Mouse (Mus musculus): ENCODE measurements at regions not wholly inside any gene's neighbourhood (a gene's known extent, or its start where the extent isn't known, plus 50 kb on each side); places are given as distances from the start of the nearest gene placed in this dataset.
"Not testable (repeated sequence)": the region's sequence is repeated elsewhere in the genome, so short reads cannot be mapped to it uniquely, and the experiment has no call there.

DNA sequence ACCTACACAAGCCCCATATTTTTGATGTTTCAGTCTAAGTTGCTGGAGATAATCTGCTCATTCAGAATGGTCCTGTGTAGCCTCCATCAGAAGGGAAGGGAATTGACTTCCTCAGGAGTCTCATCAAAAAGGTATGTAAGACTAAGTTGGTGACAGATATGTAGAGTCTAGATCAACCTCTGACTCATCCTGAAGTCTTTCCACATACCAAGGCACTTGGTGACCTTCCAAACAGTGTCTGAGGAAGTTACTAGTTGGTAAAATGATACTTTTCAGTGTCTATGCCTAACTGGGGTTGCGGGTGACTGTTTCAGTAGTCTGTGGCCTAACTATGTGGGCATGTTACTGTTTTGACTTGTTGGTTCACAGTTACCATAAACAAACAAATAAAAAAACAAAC is 133.0 kb upstream of the Plcb4 start:
- DNase-seq (ENCODE audit: low spot score): no peak

DNA sequence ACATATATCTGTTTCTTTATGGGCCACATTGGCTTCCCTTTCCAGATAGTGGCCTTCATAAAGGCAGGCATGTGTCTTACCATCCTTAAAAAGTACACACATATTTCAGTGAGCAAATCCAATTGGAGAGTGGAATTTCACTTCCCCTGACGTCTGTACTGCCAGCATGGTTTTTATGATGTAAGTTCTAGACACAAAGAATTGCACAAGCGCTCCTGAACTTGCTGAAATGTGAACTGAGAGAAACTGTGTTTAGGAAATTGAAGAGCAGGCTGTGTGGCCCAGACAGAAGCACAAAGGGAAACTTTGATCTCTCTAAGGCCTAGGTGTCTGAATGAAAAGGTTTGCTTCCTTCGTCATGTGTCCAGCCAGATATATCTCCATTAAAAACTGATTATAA is 129.2 kb upstream of the Plcb4 start:
- no peak for DNase-seq (ENCODE audit: low spot score)

DNA sequence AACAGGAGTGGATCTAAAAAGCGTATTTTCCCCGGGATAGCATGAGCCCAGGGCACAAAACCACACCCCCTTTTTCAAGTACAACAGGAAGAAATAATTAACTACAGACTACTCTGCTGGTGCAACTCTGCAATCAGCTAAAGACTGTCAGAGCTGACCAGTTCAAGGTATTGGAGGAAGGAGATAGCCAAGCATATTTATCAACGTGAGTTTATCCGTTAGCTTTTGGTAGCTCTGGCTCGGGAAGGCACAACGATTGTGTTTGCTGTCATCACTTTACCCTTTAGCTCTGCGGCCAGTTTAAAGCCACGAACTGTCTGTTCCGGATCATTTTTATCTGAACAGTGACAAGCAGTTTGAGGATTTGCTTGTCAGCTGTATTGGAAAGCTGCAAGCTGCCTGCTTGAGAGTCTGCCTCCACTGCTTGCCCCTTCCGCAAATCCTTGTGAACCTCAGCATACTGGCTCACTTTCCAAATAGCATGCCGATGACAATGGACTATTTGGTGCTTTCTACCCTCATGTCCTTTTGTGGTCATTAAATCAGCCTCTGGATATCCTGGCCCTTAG is 122.4 kb upstream of the Plcb4 start:
- peak; percentile 4 for DNase-seq (ENCODE audit: low spot score)

DNA sequence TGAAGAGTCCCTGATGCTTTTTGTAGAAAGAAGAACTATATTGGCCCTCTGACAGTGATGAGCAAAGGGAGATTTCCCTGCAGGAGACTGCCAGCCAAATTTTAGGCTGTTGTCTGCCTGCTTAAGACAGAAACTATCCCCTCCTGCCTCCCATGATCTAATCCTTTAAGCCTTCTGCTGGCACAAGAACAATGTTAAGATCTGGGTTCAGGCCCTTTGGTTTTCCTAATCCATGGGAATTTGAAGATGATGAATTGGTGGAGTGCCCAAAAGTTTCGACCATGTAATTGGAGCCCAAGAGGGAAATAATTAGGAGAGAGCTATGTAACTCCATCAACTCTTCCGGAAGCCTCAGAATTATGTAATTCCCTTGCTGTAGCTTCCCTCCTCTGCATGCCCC is 120.8 kb upstream of the Plcb4 start:
- DNase-seq (ENCODE audit: low spot score): no peak

DNA sequence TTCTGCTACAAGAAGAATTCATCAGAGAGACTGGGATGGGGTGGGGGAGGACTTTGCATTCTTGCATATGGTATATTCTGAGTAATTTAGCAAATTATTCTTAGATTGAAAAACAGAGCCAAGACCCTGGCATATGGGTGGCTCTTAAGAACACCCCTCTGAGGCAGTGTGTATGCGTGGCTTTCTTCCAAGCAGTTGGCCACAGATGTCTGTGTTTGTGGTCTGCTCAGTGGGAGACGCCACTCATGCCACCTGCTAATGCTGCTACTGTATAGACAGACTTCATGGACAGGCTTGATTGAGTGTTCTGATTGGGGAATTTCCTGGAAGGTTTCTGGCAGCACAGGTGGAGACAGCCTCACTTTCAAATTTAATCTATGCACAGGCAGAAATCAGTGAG is 117.8 kb upstream of the Plcb4 start:
- DNase-seq (ENCODE audit: low spot score): no peak

DNA sequence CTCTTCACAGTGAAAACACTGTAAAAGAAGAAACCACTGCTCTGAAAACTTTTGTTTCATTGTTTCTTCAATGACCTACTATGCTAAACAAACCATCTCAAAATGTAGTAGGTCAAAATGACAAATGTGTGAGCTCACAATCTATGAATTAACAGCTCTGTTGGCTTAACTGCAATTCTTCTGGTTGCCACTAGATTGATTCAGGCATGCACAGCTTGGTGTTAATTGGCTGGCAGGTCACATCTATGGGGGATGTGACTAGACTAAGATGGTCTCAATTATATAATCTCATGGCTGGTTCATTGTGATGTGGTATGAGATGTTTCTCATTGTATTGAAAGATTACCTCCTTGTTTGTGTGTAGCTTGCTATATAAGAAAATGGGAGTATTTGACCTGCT is 116.9 kb upstream of the Plcb4 start:
- DNase-seq (ENCODE audit: low spot score): no peak

DNA sequence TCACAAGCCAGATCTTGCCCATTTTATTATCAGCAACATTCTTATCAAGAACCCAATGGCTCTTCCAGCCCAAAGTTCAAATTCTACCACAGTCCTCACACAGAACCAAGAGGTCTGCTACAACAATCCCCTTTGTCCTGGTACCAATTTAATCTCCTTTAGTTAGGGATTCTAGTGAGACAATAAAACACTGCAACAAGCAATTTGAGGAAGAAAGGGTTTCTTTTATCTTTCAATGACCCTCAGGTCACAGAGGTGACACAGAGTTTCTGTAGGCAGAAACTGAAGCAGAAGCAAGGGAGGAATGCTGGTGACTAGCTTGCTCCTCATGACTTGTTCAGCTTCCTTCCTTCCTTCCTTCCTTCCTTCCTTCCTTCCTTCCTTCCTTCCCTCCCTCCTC is 113.9 kb upstream of the Plcb4 start:
- DNase-seq (ENCODE audit: low spot score): no peak

DNA sequence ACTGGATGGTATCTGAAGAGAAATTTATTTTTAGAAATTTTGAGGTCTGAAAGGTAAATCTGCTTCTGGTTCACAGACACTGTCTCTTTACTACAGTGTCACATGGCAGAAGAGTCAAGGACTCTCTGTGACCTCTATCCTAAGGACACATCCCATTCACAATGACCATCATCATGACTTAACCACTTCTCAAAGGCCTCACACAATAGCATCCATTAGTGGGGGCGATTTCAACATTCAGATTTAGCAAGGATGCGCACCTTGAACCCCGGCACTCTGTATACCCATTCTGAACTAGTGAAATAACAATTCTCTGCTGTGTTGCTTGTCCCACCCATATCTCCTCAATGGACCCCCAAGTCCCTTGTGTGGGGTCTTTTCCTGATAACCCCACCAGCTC is 110.8 kb upstream of the Plcb4 start:
- no peak for DNase-seq (ENCODE audit: low spot score)

DNA sequence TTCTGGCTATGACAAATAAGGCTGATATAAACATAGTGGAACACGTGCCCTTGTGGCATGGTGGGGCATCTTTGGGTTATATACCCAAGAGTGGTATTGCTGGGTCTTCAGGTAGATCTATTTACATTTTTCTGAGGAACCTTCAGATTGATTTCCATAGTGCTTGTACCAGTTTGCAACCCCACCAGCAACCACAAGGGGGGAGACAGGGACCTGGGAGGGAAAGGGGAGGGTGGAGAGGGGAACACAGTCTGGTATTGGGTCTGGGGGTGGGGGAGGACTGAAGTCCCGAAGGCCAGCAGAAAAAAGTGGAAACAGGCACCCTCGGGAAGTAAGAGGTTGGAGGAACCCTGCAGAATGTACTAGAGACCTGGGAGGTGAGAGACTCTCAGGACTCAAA is 105.8 kb upstream of the Plcb4 start:
- DNase-seq (ENCODE audit: low spot score): no peak

DNA sequence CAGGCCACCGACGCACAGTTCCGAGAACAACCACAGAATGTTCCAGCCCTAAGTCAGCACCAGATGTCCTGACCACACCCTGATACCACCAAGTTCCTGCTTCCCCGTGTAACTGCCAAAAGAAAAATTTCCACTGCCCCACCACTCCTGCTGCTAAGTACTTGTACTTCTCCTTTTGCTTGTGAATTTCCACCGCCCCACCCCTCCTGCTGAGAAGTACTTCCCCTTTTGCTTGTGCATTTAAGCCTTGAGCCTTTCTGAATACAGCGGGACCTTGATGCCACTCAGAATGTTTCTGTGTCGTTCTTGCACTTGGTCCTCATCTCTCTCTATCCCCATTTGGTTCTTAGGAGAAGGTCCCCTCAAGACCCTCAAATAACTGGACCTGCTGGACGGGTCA is 100.8 kb upstream of the Plcb4 start:
- not testable (repeated sequence) for DNase-seq (ENCODE audit: low spot score)

DNA sequence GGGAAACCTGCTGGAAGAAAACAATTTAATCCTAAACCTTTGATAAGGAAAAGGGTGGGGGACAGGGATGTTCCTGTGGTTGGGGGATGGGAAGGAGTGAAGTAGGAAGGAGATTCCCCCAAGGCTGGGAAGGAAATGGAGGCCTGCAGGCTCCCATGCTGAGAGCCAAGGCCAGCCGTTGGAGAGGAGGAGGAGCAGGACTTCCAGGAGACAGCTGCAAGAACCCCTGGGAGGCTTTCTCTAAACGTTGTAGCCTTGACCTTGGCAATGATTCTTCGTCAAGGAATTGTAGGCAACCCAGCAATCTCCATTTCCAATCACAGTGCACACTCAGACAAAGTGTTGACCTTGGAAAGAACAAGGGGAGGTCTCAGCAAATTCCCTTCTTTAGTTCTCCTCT is 99.5 kb upstream of the Plcb4 start:
- peak; percentile 69 for DNase-seq (ENCODE audit: low spot score)

DNA sequence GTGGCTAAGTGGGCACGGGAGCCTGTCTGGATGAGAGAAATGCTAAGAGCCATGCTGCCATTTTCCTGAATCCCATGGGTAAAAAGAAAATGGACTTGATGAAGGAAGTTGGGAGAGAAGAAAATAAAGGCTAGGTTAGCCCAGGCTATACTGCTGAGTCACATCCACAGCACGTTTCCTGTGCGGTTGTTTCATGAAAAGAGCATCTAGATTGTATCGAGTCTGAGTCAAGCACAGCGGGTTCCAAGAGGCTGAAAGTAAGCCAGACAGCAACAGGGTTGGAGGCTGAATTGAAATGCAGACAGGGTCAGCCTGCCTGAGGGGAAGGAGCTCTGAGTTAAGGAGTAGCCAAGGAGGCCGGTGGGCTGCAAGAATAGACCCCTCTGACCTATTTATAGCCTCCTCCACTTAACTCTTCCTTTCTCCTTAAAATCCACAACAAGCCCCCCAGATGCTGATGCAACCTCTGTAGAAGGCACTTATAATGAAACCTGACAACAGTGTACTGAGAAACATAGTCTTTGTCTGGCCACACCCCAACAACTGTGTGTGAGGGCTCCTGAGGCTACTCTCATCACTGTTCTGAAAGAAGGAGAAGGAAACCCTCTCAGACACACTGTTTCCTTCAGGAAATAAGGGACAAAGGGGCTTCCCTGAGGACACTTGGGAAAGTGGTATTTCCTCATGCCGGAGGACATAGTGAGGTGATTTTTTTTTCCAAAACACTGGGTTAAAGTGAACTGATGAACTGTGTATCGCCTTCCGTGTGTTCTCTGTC is 98.7 kb upstream of the Plcb4 start:
- peak; percentile 25 for DNase-seq (ENCODE audit: low spot score)

DNA sequence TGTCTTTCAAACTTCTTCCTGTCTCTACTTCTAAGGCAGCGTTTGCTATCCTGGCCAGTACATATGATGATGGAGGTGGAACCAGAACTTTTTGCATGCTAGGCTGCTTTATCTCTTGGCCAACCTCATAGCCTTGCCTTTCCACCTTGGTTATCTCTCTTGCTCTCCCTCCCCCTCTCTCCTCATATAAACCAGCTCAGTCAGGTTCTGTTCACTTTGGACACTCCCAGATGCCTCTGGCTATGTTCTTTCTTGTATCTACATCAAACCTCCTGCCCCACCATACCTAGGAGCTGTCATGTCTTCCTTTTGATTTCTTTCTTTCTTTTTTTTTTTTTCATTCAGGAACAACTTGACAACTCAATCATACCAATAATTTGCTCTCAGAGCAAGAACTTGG is 98.0 kb upstream of the Plcb4 start:
- DNase-seq (ENCODE audit: low spot score): no peak

DNA sequence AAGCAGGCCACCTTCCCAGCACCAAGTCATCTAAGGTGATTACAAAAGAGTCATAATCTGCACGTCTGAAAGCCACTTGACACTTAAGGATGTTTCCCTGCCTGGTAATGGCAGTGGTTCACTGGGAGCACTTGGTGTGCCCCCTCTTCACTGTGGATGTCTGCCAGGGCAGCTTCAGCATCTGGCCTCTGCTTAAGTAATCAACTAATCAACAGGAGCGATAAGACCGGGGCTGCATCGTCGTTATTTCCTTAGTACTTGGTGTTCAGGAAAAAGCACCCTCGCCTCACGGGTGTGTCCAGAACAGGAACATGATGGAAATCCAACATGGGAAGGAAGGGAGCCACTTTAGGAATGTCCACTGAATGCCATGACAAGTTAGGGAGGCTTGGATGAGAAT is 97.1 kb upstream of the Plcb4 start:
- no peak for DNase-seq (ENCODE audit: low spot score)

DNA sequence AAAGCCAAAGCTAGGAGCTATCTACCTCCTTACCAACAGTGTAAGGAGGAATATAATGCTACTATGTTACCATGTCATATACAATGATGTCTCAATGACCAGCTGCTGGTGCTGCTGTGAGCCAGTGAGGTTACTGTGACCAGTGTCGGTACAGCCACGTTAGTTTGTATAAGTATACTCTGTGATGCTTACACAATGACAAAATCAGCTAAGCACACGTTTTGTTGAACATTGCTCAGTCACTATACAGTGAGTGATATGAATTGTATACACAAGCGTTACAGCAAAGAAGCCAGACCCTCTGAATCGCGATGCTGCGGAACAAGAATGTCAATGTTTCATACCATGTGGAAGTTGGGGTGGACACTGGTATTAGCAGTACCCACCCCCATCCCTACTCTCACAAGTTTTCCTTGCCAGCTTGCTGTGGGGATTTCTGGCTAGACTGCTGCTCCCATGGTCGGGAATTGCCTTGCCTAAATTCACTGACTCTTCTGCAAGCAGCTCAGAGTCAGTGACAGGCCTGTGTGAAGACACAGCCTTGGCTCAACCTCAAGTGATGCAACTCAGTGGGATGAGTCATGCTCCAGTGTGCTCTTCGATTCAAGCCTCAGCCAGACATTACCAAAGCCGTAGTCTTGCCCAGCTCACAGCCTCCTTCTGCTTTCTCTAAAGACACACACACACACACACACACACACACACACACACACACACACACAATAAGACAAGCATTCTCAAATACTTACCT is 96.5 kb upstream of the Plcb4 start:
- DNase-seq (ENCODE audit: low spot score): no peak

DNA sequence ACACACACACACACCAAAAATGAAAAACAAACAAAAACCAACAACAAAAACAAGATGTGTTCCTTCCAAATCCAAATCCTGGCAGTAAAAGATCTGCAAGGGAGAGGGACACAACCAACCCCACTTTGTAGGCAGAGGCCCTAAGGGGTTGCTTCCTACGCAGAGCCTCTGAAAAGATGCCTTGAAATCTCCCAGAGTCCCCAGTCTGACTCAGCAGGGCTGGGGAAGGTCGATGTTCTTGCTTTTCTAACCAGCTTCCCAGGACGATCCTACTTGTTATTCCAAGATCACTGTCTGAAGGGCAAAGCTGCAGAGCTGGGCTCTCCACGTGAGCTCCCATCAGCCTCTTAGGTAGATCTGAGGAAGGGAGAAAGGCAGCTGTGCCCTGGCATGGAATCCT is 94.6 kb upstream of the Plcb4 start:
- no peak for DNase-seq (ENCODE audit: low spot score)

DNA sequence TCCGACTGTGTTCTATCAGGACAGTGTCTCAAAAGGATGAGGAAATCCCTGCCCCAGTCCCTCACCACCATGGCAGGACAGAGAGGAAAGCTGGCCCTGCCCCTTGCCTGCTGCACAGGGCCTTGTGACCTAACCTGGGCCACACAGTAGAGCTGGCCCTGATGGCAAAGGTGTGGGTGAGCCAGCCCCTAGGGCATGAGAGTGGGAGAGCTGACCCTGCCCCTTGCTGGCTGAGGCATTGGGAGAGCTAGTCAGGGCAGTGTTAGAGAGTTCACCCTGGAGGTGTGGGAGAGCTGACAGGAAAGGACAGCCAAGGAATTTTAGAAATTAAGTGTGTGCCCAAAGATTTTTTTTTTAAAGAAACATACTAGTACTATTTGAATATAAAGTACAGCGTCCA is 90.5 kb upstream of the Plcb4 start:
- DNase-seq (ENCODE audit: low spot score): no peak

DNA sequence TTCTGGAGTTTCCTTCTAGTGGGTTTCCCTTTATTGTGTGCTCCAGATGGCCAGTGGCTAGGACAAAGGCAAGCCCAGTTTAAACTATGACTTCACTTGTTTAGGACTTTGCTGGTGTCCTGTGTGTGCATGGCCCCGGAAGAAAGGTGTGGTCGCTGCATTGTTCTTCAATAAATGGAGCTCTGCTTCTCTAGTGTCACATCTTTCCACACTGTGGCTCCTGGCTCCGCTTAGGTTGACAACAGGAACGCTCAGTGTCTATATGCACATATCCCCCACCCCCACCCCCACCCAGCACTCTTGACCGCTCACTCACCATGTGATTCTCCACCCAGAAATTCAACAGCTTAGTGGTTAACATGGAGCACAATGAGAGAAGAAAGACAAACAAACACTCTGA is 87.2 kb upstream of the Plcb4 start:
- DNase-seq (ENCODE audit: low spot score): no peak

DNA sequence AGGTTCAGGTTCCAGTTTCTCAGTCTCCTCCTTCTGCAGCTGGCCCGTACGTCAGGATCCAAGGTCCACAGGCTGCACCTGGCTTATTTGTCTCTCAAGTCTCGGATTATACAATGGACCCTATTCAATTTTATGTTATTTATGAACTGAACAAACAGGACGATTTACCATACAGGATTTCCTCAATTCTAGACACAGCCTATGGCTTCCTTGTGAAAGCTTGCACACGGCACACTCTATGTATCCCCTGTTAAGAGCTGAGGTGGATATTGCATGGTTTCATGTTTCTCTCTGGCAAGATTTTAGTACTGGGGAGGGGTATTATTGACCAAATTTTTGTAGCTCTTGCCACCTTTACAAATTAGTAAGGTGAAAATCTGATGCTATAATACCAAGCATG is 81.6 kb upstream of the Plcb4 start:
- no peak for DNase-seq (ENCODE audit: low spot score)

DNA sequence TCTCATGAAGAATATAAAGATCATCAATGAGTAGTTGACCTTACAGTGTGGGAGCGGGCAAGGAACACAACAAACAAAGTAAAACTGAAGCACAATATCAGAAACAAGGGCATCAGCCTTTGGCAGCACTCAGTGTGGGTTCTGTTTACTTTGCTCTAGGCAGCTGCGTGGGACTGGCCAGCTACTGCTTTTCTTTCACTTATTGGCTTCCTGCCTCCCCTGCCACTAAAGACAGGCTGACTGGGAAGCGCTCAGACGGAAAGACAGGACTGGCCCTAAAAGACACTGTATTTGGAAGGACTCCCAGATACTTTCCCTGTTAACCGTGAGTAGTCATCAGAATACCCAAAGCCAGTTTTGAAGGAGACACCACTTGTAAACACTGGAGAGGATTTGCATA is 80.7 kb upstream of the Plcb4 start:
- no peak for DNase-seq (ENCODE audit: low spot score)

DNA sequence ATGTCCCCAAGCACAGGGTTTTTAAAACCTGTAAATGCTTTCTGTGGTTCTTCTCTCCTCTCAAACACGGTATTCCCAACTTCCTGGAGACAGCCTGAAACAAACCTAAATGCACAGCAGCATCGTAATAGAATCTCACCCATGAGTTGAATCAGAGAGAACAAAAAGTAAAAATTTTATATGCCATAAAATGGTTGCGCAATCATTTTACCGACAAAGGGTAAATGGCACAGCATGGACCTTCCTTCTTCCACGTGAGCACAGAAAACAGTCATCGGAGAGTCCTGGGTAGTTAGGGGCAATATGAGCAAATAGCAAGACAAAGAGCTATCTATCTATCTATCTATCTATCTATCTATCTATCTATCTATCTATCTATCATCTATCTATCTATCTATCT is 79.3 kb upstream of the Plcb4 start:
- DNase-seq (ENCODE audit: low spot score): no peak

DNA sequence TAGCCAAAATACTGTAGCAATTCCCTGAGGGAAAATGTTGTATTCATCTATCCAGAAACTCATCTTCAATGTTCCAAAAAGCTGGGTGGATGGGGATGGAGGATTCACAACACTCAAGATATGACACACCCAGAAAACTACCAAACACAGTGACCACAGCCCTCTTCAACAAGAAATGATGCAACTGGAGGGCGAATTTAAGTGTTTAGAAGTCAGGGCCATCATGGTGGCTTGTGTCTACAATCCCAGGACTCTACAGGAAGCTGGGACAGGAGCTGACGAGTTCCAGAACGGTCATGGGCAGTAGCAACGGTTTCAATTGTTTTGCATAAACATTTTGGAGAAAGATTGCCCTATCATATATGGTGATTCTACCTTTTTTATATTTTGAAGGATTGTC is 78.8 kb upstream of the Plcb4 start:
- no peak for DNase-seq (ENCODE audit: low spot score)

DNA sequence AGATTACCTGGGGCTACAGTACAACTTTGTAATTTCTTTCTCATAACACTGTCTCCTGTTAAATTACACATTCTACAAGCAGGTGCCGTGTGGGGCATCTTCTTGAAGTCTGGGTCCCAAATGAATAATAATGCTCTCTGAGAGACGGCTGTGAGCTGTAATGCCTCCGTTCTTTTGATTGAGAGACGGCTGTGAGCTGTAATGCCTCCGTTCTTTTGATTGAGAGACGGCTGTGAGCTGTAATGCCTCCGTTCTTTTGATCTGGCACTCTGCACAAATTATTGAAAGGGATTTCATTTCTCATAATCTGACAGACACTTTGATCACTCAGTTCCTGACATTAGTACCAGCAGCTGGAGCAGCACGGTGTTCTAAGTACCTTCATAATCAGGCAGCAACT is 76.5 kb upstream of the Plcb4 start:
- no peak for DNase-seq (ENCODE audit: low spot score)

DNA sequence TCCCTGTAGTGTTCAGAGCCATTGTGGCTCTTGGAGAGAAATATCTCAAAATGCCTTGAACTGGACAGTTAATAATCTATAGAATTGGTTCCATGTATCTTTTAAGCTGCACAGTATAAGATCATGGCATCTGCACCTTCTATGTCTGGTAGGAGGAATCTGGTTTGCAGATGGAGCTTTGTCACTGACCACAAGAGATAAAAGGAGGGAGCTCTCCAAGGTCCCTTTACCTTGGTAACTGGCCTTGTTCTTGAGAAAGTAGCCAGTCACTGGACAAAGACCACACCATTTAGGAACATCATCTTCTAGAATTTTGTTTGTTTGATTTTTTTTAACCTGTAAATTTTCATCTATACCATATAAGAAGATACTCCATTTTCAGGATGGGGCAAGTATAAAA is 52.5 kb upstream of the Plcb4 start:
- no peak for DNase-seq (ENCODE audit: low spot score)

All from testis, postnatal 14 days (tissue).